Mouse (Mus musculus) cortical plate, adult 2 months (tissue): ENCODE measurements around the gene Pde4c.

Experiments used
- CTCF ChIP-seq: fragments of 200-500 bp; IDR thresholded peaks from 2 replicates; pipeline ENCODE4 v1.5.1; 2011; ENCODE audit warnings: mild to moderate bottlenecking, control low read depth, low read length; ENCODE audit not compliant: insufficient read depth; ENCODE audit errors: extremely low read depth
- POLR2A ChIP-seq: fragments of 200-500 bp; IDR thresholded peaks from 2 replicates; pipeline ENCODE4 v1.6.1; 2011; ENCODE audit warnings: mild to moderate bottlenecking, low read length, control low read depth; ENCODE audit not compliant: insufficient read depth; ENCODE audit errors: extremely low read depth

GRCm38 (mm10) chr8:70680039-70680438, 43.5 kb upstream of the Pde4c start:
- TF ChIP-seq POLR2A (no peak), CTCF (no peak)
